Mouse (Mus musculus): ENCODE results near the gene Jag1.

DNA sequence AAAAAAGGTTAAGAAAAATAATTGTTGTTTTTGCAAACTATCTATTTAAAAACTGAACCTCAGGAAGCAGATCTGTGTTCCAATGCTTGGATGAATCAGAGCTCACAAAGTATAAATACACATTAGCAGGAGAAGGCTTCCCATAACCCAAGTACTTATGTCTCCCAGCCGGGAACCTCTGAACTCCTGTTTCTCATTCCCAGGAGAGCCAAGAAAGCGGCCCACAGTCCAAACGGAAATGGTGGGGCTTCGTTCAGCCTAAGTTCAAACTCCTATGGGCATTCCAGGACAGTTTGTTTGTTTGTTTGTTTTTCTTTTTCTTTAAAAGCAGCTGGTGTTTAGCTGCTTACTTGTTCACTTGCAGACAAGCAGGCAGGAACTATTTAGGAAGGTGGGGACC lies 37.7 kb downstream of the Jag1 start:
- TF ChIP-seq CTCF (IDR thresholded peaks at IDR 0.05; ENCODE audit: extremely low read depth, insufficient read length, insufficient replicate concordance, low read depth, low read length) (no peak), POLR2A (IDR thresholded peaks at IDR 0.05; ENCODE audit: low read depth, low read length) (no peak)

Measured in small intestine, adult 2 months (tissue).